Mouse (Mus musculus): ENCODE measurements around the gene Zfp513.

Zfp513 gene

DNA sequence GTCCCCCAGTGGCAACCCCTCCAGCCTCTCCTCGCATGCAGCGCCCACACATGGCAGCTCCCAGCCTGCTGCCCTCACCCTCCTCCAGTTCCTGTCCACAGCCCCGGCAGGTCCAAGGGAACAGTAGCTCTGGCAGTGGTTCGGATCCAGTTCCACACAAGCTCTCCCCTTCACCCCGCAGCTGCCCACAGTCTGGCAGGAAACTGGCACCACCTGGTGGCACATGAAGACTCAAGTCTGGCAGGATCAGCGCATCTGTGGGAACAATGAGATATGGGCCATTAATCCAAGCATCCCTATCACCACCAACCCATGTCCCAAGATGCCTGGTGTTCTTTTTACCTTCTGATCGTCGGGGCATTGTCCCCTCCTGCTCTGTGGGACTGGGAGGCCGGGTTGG lies 2.2 kb downstream of the Zfp513 start:
- peak; percentile 19 for DNase-seq

DNA sequence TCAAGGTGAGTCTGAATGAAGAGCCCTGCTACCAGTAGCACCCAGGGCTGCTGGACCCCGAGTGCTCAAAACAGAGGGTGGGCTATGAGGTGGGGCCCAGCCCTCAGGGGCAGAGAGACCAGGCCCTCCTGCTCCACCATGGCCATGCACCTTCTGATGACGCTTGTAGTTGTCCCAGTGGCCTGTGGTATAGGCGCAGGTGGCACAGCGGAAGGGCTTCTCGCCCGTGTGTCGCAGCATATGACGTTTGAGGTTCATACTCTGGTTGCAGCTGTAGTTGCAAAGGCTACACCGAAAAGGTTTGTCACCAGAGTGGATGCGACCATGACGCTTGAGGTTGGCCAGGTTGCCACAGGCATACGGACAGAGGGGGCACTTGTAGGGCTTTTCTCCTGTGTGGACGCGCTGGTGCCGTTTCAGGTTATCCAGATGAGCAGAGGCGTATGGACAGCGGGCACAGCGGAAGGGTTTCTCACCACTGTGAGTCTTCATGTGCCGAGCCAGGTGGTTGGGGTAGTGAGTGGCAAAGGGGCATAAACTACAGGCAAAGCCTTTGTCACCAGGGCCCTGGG lies 2.7 kb downstream of the Zfp513 start:
- peak; percentile 20 for DNase-seq

DNA sequence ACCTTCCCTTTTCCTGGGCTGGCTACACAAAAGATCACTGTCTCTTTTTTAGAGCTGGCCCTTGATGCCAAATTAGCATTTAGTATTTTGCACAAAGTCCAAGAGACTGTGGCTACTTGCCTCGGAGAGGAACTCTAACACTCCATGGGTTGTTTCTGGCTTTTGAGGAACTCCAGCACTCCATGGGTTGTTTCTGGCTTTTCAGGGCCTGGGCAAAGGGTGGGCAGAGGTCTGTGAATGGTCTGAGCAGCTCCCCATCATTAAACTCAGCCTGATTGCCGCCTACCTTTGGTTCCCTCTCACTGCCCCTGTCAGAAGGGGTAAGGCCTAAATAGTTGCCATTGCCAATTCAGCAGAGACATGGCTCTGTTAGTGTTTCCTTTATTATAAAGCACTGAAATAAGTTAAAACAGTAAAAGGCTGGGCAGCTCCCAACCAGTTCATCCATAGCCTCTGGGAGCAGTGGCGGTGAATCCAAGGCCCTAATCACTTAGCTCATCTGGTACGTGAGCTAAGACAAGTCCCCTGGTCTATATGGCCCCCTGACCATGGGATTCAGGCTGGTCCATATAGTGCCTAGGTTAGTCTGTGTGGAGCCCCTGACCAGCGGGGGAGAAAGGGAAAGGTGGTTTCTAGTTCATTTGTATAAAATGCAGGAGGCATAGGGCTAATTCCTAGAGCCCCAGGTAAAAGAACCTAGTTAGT lies 3.3 kb downstream of the Zfp513 start:
- no peak for DNase-seq

DNA sequence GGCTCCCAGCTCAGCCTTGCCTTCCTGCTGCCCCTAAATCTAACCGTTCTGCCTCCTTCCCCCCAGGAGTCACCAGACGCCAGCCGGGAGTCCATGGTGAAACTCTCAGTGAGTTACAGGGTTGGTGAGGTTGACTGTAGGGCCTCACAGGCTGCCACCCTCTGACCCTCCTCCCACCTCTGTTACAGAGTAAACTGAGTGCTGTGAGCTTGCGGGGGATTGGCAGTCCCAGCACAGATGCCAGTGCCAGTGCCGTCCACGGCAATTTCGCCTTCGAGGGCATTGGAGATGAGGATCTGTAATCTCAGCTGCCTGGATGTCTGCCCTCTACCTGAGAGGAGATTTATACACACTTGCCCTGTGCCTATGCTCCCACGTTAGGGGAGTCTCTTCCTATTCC lies 3.9 kb downstream of the Zfp513 start:
- DNase-seq: no peak

DNA sequence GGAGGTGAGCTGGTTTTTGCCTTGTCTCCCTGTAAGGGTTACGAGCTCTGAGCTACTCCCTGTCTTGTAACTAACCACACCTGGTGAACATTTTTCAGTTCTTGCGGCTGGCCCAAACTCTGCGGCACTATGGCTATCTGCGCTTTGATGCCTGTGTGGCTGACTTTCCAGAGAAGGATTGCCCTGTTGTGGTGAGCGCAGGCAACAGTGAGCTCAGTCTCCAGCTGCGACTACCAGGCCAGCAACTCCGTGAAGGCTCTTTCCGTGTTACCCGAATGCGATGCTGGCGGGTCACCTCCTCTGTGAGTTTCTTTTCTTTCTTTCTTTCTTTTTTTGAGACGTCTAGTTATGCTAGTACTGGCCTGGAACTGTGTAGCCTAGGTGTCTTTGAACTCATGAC lies 5.0 kb downstream of the Zfp513 start:
- DNase-seq: no peak

DNA sequence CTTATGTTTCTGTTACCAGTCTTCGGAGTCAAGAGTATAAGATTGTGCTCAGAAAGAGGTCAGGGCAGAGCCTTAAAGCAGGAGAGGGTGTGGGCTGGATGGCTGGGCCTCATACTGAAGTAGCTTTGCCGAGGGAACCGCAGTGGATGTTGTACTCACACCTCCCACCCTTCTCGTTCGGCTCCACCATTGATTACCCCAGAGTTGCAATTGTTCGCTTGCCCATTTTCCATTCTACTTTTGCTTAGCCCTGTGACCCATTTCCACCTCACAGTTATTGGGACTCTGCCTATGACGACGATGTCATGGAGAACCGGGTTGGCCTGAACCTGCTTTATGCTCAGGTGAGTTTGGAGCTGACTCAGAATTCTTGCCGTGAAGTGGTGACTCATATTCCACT lies 5.9 kb downstream of the Zfp513 start:
- DNase-seq: no peak

DNA sequence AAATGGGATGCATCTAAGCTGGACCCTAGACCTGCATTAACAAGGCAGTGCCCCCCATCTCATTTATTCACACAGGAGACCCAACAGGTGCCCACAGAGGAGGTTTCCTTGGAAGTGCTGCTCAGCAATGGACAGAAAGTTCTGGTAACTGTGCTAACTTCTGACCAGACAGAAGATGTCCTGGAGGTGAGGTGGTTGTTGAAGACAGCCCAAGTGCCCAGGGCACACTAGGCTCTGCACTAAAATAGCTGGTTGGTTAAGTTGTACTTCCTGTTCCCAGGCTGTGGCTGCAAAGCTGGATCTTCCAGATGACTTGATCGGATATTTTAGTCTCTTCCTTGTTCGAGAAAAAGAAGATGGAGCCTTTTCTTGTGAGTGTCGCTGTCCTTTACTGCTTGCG lies 6.4 kb downstream of the Zfp513 start:
- no peak for DNase-seq

DNA sequence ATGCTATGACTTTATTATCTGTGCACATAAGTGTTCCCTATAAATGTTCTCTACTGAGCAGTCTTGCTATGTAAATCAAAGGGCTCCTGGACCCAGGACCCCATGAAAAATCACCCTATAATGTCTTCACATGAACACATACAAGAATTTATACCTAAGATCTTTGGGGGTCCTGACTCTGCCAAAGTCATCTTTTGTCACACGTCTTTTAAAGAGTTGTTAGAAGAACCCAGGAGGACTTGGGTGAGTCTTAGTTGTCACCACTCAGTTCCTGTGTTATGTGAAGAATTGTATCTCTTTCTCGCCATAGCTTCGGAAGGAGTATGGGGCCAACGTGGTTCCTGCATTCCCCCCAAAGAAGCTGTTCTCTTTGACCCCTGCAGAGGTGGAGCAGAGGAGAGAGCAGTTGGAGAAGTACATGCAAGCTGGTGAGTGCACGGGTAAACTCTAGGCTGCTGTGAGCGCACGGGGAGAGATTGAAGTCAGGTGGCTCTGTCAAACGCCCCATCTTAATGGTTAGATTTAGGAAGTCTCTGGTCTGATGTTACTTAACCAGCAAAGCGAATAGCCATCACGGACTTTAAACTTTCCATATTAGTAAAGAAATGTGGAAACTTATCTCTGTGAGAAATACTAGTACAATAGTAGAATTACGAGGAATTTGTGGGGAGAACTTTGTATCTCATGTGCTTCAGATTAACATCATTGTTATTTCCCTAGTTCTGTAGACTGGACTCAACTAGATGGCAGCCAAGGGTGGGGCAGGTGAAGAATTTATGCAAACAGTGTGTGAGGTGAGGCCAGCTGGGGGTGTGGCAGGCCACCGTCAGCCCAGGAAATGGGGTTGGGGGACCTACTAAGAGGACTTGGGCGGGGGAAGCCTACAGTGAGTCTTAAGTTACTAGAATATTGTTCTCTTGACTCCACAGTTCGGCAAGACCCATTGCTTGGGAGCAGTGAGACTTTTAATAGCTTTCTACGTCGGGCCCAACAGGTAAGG lies 7.3 kb downstream of the Zfp513 start:
- DNase-seq: no peak

DNA sequence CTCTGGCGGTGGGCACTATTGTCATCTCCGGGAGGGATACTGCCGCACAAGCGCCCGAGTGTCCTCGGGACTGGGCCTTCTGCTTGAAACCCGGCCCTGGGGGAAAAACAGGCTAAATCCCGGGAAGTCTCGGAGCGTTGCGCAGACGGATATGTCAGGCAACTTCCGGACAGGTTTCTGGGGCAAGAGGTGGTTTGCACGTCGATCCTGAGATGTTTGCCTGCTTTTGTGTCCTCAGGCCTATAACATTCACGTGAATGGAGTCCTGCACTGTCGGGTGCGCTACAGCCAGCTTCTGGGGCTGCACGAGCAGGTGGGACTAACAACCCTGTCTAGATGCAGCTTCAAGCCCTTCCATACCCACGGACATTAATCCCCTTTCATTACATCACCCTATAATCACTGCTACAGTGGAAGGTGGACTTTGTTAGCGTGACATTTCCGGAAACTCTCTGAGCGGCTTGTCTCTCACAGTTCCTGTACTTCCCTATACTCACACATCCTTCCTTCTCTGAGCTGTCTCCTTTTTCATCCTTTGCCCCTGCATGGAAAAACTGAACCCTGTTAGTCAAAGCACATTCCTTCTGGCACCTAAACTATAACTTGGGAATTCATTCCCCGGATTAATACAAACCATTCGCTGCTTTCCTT lies 8.3 kb downstream of the Zfp513 start:
- DNase-seq: no peak

DNA sequence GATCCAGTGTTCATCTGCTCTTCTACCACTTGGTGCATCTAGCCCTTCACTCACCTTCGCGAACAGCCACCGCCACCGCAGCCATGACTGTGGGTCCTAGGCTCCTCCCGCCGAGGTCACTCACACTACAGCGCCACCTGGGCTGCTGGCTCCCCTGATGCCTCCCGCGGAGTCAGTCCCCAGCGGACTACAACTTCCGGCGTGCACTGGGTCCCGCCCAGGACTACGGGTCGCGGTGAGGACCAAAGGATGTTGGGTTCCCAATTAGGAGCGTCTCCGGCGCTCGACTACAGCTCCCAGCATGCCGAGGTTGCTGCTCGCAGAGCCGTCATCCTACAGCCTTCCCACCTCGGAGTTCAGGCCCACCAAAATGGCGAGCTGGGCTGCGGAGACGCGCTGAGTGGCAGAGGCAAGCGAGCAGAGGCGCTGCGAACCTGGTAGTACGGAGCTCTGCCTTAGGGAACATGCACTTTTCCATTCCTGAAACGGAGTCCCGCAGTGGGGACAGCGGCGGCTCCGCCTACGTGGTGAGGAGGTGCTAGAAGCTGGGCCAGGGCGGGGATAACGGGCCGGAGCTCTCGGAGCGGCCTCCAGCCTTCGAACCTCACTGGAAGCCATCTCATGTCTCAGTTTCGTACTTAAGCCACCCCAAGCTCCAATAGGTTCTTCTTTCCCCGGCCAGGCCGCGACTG lies 9.0 kb downstream of the Zfp513 start, which contains the start of the genes Snx17 and Eif2b4:
Snx17 (plus strand) TSS at position 289 of the 692 bp plus-strand sequence.
Eif2b4 (minus strand) TSS at position 492 of the 692 bp plus-strand sequence.
- peak; percentile 99 for DNase-seq

DNA sequence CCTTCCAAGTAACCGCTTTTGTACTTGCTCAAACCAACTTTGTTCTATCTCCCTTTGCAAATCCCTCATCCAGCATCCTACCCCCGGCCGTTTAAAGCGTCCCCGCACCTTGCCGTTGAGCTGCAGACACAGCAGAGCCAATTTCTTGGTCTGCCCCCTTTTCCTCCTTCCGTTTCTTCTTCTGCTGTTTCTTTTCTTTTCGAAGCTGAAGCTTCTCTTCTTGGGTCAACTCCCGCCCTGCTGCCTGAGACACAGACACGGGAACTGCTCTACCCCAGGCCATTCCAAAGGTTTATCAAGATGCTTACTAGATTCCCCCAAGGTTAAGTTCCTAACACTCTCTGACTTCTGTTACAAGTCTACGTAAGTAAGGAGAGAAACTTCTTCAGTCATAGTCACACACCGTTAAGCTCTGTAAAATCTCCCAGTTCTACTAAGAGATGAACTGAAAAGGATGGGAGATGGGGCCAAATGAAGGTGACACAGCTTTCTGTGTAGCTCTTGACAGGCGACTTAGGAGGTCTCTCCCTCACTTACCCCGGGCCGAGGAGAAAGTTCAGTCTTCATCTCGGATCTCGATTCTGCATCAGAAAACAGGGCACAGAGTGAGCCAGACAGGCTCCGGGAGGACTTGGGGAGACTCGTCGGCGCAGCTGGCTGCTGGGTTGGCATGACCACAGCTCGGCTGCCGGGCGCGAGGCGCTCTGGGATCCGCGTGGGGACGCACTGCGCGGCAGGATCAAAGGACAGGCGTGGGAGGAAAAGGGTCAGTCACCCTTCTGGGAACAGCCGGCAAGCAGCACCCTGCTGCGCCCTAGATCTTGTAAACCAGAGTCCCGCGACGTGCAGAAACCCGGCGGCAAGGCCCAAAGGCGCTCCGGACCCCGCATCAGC lies 9.8 kb downstream of the Zfp513 start:
- DNase-seq: no peak

DNA sequence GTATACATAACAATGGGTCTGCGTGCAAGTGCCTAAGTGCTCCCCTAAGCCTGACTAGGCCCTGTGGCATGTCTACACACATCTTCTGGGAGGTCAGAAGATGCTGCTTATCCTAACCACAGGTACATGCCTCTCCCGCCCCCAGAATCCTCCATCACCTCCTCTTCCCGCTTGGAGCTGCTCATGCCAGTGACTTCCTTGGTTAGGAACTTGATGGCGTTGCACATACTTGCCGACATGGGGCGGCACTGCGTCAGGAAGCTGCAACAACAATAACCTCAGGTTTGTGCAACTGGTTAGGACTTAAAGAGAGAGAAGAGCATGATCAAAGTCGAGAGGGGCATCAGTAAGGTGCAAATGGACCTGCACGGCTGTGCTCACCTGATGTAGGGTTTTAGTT lies 11.9 kb downstream of the Zfp513 start:
- no peak for DNase-seq

DNA sequence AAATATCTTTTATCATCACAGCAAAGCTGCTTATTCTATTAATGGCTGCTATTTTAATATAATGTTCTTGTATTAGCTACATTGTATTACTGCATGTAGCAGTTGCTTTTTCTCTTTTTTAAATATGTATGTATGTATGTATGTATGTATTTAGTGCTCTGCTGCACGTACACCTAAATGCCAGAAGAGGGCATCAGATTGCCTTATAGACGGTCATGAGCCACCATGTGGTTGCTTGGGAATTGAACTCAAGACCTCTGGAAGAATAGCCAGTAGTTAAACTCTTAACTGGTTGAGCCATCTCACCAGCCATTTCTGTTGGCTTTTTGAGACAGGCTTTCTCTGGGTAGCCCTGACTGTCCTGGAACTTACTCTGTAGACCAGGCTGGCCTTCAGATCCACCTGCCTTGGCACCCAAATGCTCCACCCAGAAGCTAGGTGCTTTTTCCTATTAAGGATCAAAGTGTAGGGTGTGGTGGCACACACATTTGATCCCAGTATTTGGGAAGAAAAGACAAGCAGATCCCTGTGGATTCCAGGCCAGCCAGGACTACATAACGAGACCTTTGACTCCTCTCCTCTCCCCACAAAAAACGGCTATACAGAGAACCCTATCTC lies 13.8 kb downstream of the Zfp513 start:
- DNase-seq: no peak

DNA sequence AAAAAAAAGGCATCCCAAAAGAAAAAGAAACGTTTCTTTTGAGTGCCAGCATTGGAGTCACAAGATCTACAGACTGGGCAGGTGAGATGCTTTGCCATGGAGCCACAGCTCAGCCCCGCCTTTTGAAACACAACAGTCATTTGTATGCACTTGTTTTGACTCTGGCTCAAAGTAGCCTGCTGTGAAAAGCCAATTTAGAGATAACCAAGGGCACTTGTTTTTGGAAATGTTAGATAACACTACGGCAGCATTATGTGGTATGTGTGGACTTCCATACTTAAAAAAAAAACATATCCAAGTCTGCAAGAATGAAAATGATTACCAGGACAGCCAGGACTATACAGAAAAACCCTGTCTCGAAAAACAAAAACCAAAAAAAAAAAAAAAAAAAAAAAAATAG lies 18.4 kb downstream of the Zfp513 start:
- DNase-seq: no peak

DNA sequence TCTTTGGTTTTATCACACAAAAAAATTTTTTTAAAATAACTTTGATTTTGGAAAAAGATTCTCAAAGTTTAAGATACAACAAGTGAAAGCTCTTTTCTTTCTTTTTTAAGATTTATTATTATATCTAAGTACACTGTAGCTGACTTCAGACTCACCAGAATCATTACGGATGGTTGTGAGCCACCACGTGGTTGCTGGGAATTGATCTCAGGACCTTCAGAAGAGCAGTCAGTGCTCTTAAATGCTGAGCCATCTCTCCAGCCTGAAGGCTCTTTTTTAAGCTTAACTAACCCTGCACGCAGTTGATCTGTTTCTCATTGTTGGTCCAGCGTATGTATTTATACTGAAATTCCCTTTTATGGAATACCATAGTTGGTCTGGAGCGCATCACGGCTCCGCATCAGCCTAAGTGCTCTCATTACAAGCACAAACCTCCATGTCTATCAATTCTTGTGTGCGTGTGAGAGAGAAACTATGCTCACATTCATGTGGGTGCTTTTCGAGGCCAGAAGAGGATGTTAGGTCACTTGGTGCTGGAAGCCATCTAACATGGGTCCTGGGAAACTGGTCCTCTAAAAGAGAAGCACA lies 20.8 kb downstream of the Zfp513 start:
- DNase-seq: no peak

DNA sequence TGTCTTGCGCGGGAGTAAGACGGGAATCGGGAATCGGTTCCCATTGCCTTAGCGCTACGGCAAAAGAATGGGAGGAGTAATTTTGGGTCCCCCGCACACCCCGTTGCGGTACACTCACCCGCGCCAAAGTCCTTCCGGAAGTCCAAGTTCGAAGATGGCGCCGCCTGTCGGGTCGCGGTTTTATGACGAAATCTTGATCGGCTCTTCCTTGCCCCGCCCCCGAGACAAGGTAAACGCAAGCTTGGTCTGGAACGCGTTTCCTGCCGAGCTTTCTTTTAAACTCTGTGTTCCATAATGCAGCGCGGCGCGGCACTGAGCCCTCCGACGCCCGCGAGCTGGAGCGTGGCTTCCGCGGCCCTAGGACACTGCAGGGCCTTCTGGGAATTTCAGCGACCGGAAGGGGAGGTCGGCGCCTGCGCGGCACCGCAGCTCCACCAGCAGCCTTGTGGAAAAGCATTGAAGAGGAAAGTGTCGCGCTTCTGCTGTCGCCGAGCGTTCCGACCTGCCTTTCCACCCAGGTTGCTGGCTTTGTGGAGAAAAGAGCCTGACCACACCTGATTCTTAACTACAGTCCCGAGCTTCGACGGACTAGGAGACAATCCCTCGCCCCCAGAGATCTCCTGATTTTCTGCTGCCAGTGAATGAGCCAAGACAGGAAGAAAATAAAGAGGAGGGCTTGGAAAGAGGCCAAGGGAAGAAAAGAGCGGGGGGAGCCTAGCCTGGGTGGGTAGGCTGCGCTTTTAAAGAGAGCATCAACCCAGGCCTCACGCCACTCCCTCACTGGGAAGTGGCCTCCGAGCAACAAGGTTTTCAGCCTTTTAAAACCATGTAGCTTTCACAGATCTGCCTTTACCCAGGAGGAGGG lies 22.1 kb downstream of the Zfp513 start, which contains the start of the genes Gm29609 and Gtf3c2:
Gm29609 (minus strand) TSS at position 146 of the 865 bp plus-strand sequence.
Gtf3c2 (minus strand) TSS at position 379 of the 865 bp plus-strand sequence.
- peak; percentile 96 for DNase-seq

DNA sequence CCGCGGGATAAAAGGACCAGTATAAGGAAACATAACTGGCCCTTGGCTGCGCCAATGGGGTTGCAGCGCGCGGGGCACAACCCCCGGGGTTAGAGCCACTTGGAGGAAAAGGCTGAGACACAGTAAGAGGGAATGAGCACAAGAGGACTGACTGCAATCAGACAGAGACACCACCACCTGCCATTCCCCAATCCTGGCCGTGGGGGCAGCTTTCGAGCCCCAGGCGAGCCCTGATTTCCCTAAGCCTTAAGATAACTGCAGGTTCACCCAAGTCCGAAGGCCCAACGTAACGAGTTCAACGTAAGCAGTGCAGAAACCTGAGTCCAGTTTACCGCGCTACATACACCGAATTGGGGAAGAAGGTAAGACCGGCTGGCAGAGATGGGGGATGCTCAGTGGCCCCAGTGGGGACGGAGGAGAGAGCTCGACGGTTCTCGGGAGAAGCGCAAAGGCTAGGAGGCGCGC lies 22.8 kb downstream of the Zfp513 start:
- DNase-seq: peak; percentile 48

DNA sequence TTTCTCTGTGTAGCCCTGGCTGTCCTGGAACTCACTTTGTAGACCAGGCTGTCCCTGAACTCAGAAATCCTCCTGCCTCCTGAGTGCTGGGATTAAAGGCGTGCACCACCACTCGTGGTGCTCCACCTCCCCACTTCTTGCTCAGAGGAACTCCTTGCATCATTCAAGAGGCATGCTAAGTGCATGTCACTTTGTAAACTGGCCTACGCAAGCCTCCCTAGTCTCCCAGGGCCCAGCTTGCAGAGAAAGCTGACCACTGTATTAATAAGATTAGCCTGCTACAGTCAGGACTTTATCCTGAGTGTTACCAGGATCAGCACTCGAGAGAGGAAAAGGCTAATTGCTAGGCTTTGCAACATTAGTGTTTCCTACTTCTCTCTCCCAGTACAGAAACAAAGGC lies 33.5 kb downstream of the Zfp513 start:
- DNase-seq: no peak

DNA sequence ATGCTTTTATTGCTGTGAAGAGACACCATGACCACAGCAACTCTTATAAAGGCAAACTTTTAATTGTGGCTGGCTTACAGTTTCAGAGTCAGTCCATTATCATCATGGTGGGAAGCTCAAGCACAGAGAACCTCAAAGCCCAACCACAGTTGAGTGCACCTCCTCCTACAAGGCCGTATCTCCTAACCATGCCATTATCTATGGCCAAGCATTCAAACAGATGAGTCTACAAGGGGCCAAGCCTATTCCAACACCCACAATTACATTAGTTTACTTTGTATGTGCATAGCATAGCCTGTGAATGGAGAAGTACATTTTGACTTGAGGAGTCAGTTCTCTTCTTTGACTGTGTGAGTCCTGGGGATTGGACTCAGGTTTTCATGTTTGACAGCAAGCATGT lies 37.2 kb downstream of the Zfp513 start:
- DNase-seq: no peak

Measured in kidney, adult 11 months (tissue).